Mouse (Mus musculus) thymus, adult 2 months (tissue): Measurements from ENCODE around the gene Ppp3ca. TPM values are rescaled to one million over a fixed set of nuclear protein-coding genes. Genes with fewer than 3 reads are reported as not detected.

Experiments
- DNase-seq: peaks from one replicate; pipeline ENCODE4 v3.0.0; 2021
- H3K27ac ChIP-seq: fragments of 200-500 bp; 2 replicates; pipeline ENCODE4 v1.5.1; 2012; ENCODE audit warnings: low read length, control low read depth; ENCODE audit not compliant: control insufficient read depth, insufficient read depth
- H3K27me3 ChIP-seq: fragments of 200-500 bp; 2 replicates; pipeline ENCODE4 v1.6.1; 2012; ENCODE audit warnings: mild to moderate bottlenecking, low read length, moderate library complexity, mixed read lengths; ENCODE audit not compliant: control insufficient read depth, insufficient read depth
- H3K36me3 ChIP-seq: fragments of 200-500 bp; 2 replicates; pipeline ENCODE4 v1.6.1; 2012; ENCODE audit warnings: mild to moderate bottlenecking, low read length, moderate library complexity; ENCODE audit not compliant: control insufficient read depth, insufficient read depth
- H3K4me1 ChIP-seq: fragments of 200-500 bp; replicated peaks from 2 replicates; pipeline ENCODE4 v1.6.1; 2012; ENCODE audit warnings: low read length; ENCODE audit not compliant: control insufficient read depth, insufficient read depth
- H3K4me3 ChIP-seq: fragments of 200-500 bp; 2 replicates; pipeline ENCODE4 v1.5.1; 2012; ENCODE audit warnings: mild to moderate bottlenecking, low read length, control low read depth, moderate library complexity; ENCODE audit not compliant: control insufficient read depth, insufficient read depth
- CTCF ChIP-seq: fragments of 200-500 bp; IDR thresholded peaks from 2 replicates; pipeline ENCODE4 v1.5.1; 2012; ENCODE audit warnings: mild to moderate bottlenecking, control low read depth, low read length, moderate library complexity, borderline replicate concordance; ENCODE audit not compliant: control insufficient read depth, poor library complexity, insufficient read depth; ENCODE audit errors: extremely low read depth
- POLR2A ChIP-seq: fragments of 200-500 bp; IDR thresholded peaks from 2 replicates; pipeline ENCODE4 v1.6.1; 2012; ENCODE audit warnings: mild to moderate bottlenecking, low read length, control low read depth, moderate library complexity; ENCODE audit not compliant: control insufficient read depth, poor library complexity, insufficient read depth; ENCODE audit errors: extremely low read depth
- WGBS: fragments of 180-500 bp; shearing (Covaris S2); methylation state at CpG from one replicate; pipeline ENCODE4 v1.1.7; 2018; 5-methylcytosine and 5-hydroxymethylcytosine counted together
- polyA plus RNA-seq: library from polyadenylated mRNA; depleted of rRNA; stranded (reverse); fragments of >200 nt; gene quantifications from 2 replicates; pipeline ENCODE4 v1.2.3, GENCODE M21; 2012; rRNA removed

The Ppp3ca gene
- polyA plus RNA-seq = 5.6 and 12.3 TPM in 2 replicates

- Histone ChIP-seq H3K4me3 (peak within 1 kb of the TSS; percentile 93), H3K27ac (no peak within 1 kb of the TSS), H3K36me3 (no peaks in the 10 kb centered on the region), H3K4me1 (peaks cover 4% of the 10 kb centered on the region), H3K27me3 (peaks cover 4% of the 10 kb centered on the region; the same call in 1 of the 2 replicates)
- TF ChIP-seq POLR2A (no peak), CTCF (no peak)
- DNase-seq = no peak
- WGBS = 0% methylated on average over 30 of the region's 43 CpGs
Measured at GRCm38 (mm10) chr3:136670110-136670359, at the start of gene Ppp3ca. Ppp3ca (plus strand) TSS chr3:136670124.

GRCm38 (mm10) chr3:136640544-136641230 lies 29.2 kb upstream of the Ppp3ca start:
- WGBS = 96% methylated on average over 5 of the region's 5 CpGs
- H3K4me3 ChIP-seq = no peak overlapping the region
- no peak for DNase-seq
- H3K36me3 ChIP-seq = no peaks in the 10 kb centered on the region
- H3K27ac ChIP-seq = no peak overlapping the region
- H3K4me1 ChIP-seq = no peaks in the 10 kb centered on the region
- TF ChIP-seq POLR2A = no peak
- TF ChIP-seq CTCF = no peak
- H3K27me3 ChIP-seq = no peaks in the 10 kb centered on the region

GRCm38 (mm10) chr3:136650966-136651365 lies 19.0 kb upstream of the Ppp3ca start:
- H3K27ac ChIP-seq = no peak overlapping the region
- 88% methylated on average over 4 of the region's 4 CpGs for WGBS
- no peaks in the 10 kb centered on the region for H3K4me1 ChIP-seq
- no peak overlapping the region for H3K4me3 ChIP-seq
- TF ChIP-seq POLR2A (no peak), CTCF (no peak)
- H3K27me3 ChIP-seq = no peaks in the 10 kb centered on the region
- no peaks in the 10 kb centered on the region for H3K36me3 ChIP-seq
- no peak for DNase-seq

GRCm38 (mm10) chr3:136651496-136651895 lies 18.4 kb upstream of the Ppp3ca start:
- no peaks in the 10 kb centered on the region for H3K4me1 ChIP-seq
- no peak for DNase-seq
- no peak overlapping the region for H3K4me3 ChIP-seq
- no peaks in the 10 kb centered on the region for H3K27me3 ChIP-seq
- WGBS = 90% methylated on average over 6 of the region's 6 CpGs
- TF ChIP-seq POLR2A (no peak), CTCF (no peak)
- no peak overlapping the region for H3K27ac ChIP-seq
- H3K36me3 ChIP-seq = no peaks in the 10 kb centered on the region

GRCm38 (mm10) chr3:136656460-136657035 lies 13.4 kb upstream of the Ppp3ca start:
- Histone ChIP-seq H3K36me3 (no peaks in the 10 kb centered on the region), H3K4me3 (no peak overlapping the region), H3K4me1 (no peaks in the 10 kb centered on the region), H3K27ac (no peak overlapping the region), H3K27me3 (no peaks in the 10 kb centered on the region)
- no peak for DNase-seq
- TF ChIP-seq POLR2A = no peak
- TF ChIP-seq CTCF = no peak
- WGBS = 96% methylated on average over 3 of the region's 3 CpGs

GRCm38 (mm10) chr3:136658681-136659080 lies 11.2 kb upstream of the Ppp3ca start:
- Histone ChIP-seq H3K4me1 (no peaks in the 10 kb centered on the region), H3K4me3 (no peak overlapping the region), H3K27ac (no peak overlapping the region), H3K36me3 (no peaks in the 10 kb centered on the region), H3K27me3 (no peaks in the 10 kb centered on the region)
- 96% methylated on average over 2 of the region's 2 CpGs for WGBS
- DNase-seq = no peak
- TF ChIP-seq CTCF (no peak), POLR2A (no peak)
